Mouse (Mus musculus) ES-Bruce4 (cell line): ENCODE measurements around the gene Inpp5d. TPM values are rescaled to one million over a fixed set of nuclear protein-coding genes. Genes with fewer than 3 reads are reported as not detected.
A peak's percentile ranks its signal among the peaks of the same experiment; 100 is the strongest.

ENCODE experiments used
- H3K27ac ChIP-seq: 2 replicates; pipeline ENCODE4 v1.5.1; 2012; ENCODE audit warnings: low read length, inconsistent platforms; ENCODE audit not compliant: insufficient read depth
- H3K27me3 ChIP-seq: 2 replicates; pipeline ENCODE4 v1.6.1; 2012; ENCODE audit warnings: mild to moderate bottlenecking, low read length, inconsistent platforms; ENCODE audit not compliant: control insufficient read depth, poor library complexity, insufficient read depth, severe bottlenecking
- H3K36me3 ChIP-seq: 2 replicates; pipeline ENCODE4 v1.6.1; 2012; ENCODE audit warnings: inconsistent platforms, mild to moderate bottlenecking, low read length, moderate library complexity; ENCODE audit not compliant: control insufficient read depth, poor library complexity, insufficient read depth, severe bottlenecking
- H3K4me1 ChIP-seq: one replicate; pipeline ENCODE4 v1.8.1; 2011; ENCODE audit warnings: low read length; ENCODE audit not compliant: control insufficient read depth, insufficient read depth
- H3K4me3 ChIP-seq: 2 replicates; pipeline ENCODE4 v1.5.1; 2011; ENCODE audit warnings: low read depth, mild to moderate bottlenecking, low read length
- H3K9ac ChIP-seq: 2 replicates; pipeline ENCODE4 v1.6.1; 2012; ENCODE audit warnings: low read depth, mild to moderate bottlenecking, inconsistent platforms; ENCODE audit not compliant: poor library complexity, severe bottlenecking
- H3K9me3 ChIP-seq: replicated peaks from 2 replicates; pipeline ENCODE4 v1.6.1; 2012; ENCODE audit warnings: mild to moderate bottlenecking, low read length, inconsistent platforms; ENCODE audit not compliant: control insufficient read depth, poor library complexity, insufficient read depth, severe bottlenecking
- CTCF ChIP-seq: IDR thresholded peaks from one replicate; pipeline ENCODE4 v1.8.1; 2011; ENCODE audit warnings: low read depth, low read length
- EP300 ChIP-seq: IDR thresholded peaks from 2 replicates; pipeline ENCODE4 v1.6.1; 2011; ENCODE audit warnings: low read depth, low read length; ENCODE audit not compliant: insufficient read depth
- POLR2A ChIP-seq: IDR thresholded peaks from one replicate; pipeline ENCODE4 v1.8.1; 2011; ENCODE audit warnings: low read length; ENCODE audit not compliant: insufficient read depth
- polyA plus RNA-seq: library from polyadenylated mRNA; stranded (reverse); fragments of >200 nt; gene quantifications from 2 replicates; pipeline ENCODE4 v1.2.4, GENCODE M21; 2011; ENCODE audit warnings: low read depth; ENCODE audit not compliant: missing spikeins, insufficient read depth, insufficient read length

Inpp5d gene
- polyA plus RNA-seq, 1 experiment, result 16.8 TPM

- TF ChIP-seq CTCF, result no peak
- no peak for TF ChIP-seq POLR2A
- no peak for TF ChIP-seq EP300
- Histone ChIP-seq H3K27me3 (no peaks in the 10 kb centered on the region), H3K36me3 (peaks cover 82% of the 10 kb centered on the region), H3K4me1 (no peaks in the 10 kb centered on the region), H3K27ac (no peak overlapping the region), H3K9ac (no peak overlapping the region), H3K4me3 (no peak overlapping the region), H3K9me3 (no peaks in the 10 kb centered on the region)
Measured at GRCm38 (mm10) chr1:87765741-87766140, 145.6 kb downstream of the Inpp5d start.

- no peak overlapping the region for H3K27ac ChIP-seq
- H3K4me1 ChIP-seq, result no peaks in the 10 kb centered on the region
- H3K9me3 ChIP-seq, result no peaks in the 10 kb centered on the region
- no peaks in the 10 kb centered on the region for H3K27me3 ChIP-seq
- H3K4me3 ChIP-seq, result no peak overlapping the region
- H3K9ac ChIP-seq, result no peak overlapping the region
- no peak for TF ChIP-seq POLR2A
- TF ChIP-seq EP300, result no peak
- peak; percentile 76 for TF ChIP-seq CTCF
- peaks cover 82% of the 10 kb centered on the region for H3K36me3 ChIP-seq
Measured at GRCm38 (mm10) chr1:87766233-87766632, 146.1 kb downstream of the Inpp5d start.

GRCm38 (mm10) chr1:87769263-87769662 lies 149.2 kb downstream of the Inpp5d start:
- peaks cover 81% of the 10 kb centered on the region for H3K36me3 ChIP-seq
- no peaks in the 10 kb centered on the region for H3K4me1 ChIP-seq
- H3K27me3 ChIP-seq, result no peaks in the 10 kb centered on the region
- H3K27ac ChIP-seq, result no peak overlapping the region
- H3K9me3 ChIP-seq, result peaks cover 9% of the 10 kb centered on the region; the same call in 1 of the 2 replicates
- TF ChIP-seq EP300, result no peak
- no peak for TF ChIP-seq POLR2A
- TF ChIP-seq CTCF, result no peak
- no peak overlapping the region for H3K9ac ChIP-seq
- no peak overlapping the region for H3K4me3 ChIP-seq

Other genes starting within 250 kb of the Inpp5d start
- gene Kcnj13, start 225.6 kb upstream of the Inpp5d start, polyA plus RNA-seq, result not detected in 2 replicates
- not detected in 2 replicates for gene Snorc, start 150.0 kb upstream of the Inpp5d start, polyA plus RNA-seq
- not detected in 2 replicates for gene Neu2, start 110.4 kb upstream of the Inpp5d start, polyA plus RNA-seq
- gene Ngef, start 46.4 kb upstream of the Inpp5d start, polyA plus RNA-seq, result 0.72 and 1.1 TPM in 2 replicates
- gene Atg16l1, start 135.6 kb downstream of the Inpp5d start, polyA plus RNA-seq, result 42.3 and 44.5 TPM in 2 replicates
- 2.8 and 3.0 TPM in 2 replicates for gene Sag, start 183.4 kb downstream of the Inpp5d start, polyA plus RNA-seq
- 60.2 and 62.4 TPM in 2 replicates for gene Dgkd, start 233.0 kb downstream of the Inpp5d start, polyA plus RNA-seq